Mouse (Mus musculus) adrenal gland, postnatal 36 days (tissue): Measurements from ENCODE around the gene Trip4. TPM values are rescaled to one million over a fixed set of nuclear protein-coding genes. Genes with fewer than 3 reads are reported as not detected.
"Not testable (repeated sequence)": the region's sequence is repeated elsewhere in the genome, so short reads cannot be mapped to it uniquely, and the experiment has no call there.

Experiments
- DNase-seq, 2 experiments: peaks; one replicate each; pipeline ENCODE4 v3.0.0; 2021; ENCODE audit warnings: mixed read lengths in 1 of 2
- total RNA-seq, 2 experiments: library from RNA; stranded (reverse); gene quantifications; 2 replicates each; pipeline ENCODE4 v1.2.3; 2021

Trip4 gene
- total RNA-seq, 2 experiments from 2014 or later: 33.2 to 45.0 TPM

GRCm38 (mm10) chr9:65793506-65793905, 115.1 kb downstream of the Trip4 start:
- no peak for DNase-seq

- DNase-seq: no peak
Observed at GRCm38 (mm10) chr9:65793086-65793485, 115.5 kb downstream of the Trip4 start.

- DNase-seq: no peak
Observed at GRCm38 (mm10) chr9:65791846-65792245, 116.7 kb downstream of the Trip4 start.

DNA sequence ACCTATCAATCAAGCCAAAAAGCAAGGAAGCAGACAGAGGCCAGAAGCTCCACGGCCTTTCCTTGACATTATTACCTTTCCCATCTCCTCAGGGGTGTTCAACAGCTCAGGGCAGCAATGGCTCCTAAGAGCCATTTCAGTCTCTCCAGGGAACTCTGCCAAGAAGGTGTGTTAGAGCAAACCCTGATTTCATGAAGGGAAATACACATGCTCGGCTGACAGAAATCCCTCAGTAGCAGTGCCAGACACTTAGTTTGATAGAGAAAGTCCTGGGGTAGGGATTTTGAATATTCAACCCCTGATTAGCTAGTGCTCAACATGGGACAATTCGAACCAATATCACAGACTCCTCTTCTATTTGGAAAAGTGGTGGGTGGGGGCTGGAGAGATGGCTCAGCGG, 117.5 kb downstream of the Trip4 start:
- no peak for DNase-seq

DNA sequence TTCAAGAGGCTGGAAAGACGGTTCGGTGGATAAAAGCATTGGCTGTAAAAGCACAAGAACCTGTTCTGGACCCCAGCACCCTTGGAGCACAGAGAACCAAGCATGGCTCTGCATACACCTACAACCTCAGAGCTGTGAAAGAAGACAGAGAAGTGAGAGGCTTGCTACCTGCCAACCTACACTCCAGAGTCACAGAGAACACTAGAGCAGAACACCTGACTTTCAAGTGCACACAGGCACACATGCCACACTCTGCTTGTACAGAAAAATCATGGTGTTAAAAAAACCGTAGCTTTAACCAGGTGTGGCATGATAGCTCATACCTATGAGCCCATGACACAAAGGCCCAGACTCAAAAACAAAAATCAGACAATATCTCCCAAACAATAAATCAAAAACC, 118.8 kb downstream of the Trip4 start:
- no peak for DNase-seq

DNA sequence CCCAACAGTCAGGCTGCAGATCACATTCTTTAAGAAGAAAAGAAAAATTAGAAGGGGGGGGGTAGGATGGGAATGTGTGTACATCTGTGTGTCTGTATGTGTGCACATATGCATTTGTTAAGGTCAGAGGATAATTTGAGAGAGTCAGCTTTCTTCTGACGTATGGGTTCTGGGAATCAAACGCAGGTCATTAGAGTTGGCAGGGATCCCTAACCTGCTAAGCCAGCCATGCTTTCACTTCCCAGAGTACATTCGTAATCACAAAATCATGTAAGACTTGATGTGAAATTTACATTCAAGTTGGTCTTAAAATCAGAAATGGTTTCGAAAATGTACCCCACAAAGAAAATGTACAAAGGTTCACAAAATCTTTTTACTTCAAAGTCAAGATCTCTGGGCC, 120.0 kb downstream of the Trip4 start:
- no peak for DNase-seq

- no peak for DNase-seq
Observed at GRCm38 (mm10) chr9:65787829-65788344, 120.7 kb downstream of the Trip4 start.

DNA sequence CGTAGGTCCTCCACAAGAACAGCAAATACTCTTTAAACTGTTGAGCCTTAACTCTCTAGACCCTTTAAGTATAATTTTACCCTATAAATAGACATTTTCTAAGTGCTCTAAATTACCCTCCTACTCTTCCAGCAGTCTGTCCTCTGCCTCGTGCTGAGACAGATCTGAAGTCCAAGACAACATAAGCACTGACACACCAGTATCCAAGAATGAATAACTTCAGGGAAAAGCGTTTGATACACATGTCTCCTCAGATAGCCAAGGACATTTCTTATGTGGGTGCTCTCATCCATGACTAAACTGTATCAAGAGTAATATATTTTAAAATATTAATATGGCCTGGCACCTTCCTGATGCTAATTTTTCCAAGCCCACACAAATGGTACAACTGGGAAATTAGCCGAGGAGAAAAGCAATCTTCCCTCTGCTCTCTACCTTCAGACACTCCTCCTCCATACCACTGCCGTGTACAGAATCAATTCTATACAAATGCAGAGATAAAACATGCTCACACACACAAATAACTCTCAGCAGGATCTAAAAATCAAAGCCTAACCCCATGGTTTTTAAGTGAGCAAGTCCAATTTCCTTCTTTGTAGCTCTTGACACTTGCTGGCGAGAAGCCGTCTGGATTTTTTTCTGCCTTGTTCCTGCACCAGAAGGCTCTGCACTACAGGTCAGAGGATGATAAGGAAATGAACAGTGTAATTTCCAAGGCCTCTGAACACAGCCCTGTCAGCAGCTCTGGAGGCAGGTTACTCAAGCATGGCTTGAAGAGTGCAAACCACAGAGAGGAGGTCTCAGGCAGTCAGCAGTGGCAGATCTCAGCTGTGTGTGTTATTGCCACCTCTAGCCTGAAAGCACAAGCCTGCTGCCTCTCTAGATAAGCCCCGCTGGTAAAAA, 121.5 kb downstream of the Trip4 start:
- peak; percentile 52 to 53 for DNase-seq

DNA sequence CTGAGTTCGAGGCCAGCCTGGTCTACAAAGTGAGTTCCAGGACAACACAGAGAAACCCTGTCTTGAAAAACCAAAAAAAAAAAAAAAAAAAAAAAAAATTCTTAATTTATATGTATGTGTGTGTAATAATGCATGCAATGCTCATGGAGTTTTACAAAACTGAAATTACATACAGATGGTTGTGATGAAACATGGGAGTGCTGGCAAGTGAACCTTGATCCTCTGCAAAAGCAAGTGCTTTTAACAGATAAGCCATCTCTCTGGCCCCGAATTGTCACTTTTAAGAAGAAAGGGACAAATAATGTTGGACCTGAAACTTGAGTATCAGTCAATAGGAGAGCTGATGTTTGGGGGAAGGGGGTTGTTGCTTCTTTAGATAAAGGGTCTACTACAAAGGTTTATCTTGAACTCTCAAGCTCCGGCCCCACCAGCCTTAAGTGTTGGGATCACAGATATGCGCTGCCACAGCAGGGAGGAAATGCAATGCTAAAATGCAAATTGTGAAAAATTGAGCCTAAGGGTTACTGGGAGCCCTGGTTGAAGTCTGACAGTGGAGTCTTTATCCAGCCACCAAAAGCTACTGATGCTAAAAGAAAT, 122.7 kb downstream of the Trip4 start:
- DNase-seq: no peak

GRCm38 (mm10) chr9:65779619-65780018, 129.0 kb downstream of the Trip4 start:
- not testable (repeated sequence) for DNase-seq

Other genes with a start within 250 kb of the Trip4 start
- gene Oaz2, start 240.8 kb downstream of the Trip4 start, total RNA-seq: 100 to 1,000 TPM; 128 to 130 TPM
- gene Zfp609, start 81.2 kb downstream of the Trip4 start, total RNA-seq: 10 to 100 TPM; 25.1 to 31.1 TPM
- 1 to 10 TPM; 3.3 to 4.4 TPM for gene Pclaf, start 18.6 kb downstream of the Trip4 start, total RNA-seq
- 10 to 100 TPM; 17.8 to 18.6 TPM for gene Csnk1g1, start 130 bp upstream of the Trip4 start, total RNA-seq
- gene Ppib, start 151.4 kb upstream of the Trip4 start, total RNA-seq: 100 to 1,000 TPM; 317 to 322 TPM
- under 1 TPM; 0.26 to 0.30 TPM for gene Snx22, start 160.9 kb upstream of the Trip4 start, total RNA-seq
- 100 to 1,000 TPM; 118 to 119 TPM for gene Snx1, start 217.8 kb upstream of the Trip4 start, total RNA-seq
- gene Ciao2a, start 217.8 kb upstream of the Trip4 start, total RNA-seq: 10 to 100 TPM; 69.2 to 89.1 TPM
- gene Dapk2, start 249.4 kb upstream of the Trip4 start, total RNA-seq: 1 to 10 TPM; 7.5 to 9.3 TPM